Mouse (Mus musculus): ENCODE measurements at regions not wholly inside any gene's neighbourhood (a gene's known extent, or its start where the extent isn't known, plus 50 kb on each side); places are given as distances from the start of the nearest gene placed in this dataset.

DNA sequence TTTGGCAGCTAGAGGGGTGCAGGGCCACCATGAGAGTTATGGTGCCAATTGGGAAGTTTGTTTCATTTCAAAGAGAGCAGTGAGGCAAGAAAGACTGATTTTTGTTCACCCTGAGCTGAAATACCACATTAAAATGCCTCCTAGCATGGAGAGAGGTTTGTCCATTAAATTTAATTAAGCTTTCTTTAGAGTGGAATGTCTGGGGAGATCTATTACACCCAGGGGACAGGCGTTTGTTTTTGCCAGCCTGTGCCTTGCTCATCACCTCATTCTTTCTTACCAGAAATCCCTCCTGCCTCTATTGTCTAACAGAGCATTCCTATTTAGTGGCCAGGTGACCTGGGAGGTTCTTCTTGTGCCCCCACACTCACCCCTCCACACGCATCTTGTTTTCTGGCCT is 55.2 kb upstream of the Rcn1 start:
- no peak for DNase-seq (ENCODE audit: extremely low read depth, low read depth)

DNA sequence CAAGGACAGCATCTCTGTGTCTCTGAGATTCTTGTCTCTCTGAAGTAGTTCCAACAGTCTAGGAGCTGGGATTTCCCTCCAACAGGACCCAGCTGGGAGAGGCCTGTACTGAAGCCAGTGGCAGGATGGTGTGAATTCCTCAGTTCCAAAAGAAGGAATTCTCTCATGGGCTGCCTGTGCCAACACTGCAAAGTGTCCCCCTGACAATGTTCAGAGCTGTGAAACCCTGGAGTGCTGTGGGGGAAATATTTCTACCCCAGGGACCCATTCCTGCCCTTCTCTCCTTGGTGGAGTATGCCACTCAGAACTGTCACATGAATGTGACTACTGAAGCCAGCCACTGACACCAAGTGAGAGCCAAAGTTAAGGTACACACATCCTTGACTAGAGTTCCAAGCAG is 55.7 kb upstream of the Rcn1 start:
- DNase-seq (ENCODE audit: extremely low read depth, low read depth): no peak

DNA sequence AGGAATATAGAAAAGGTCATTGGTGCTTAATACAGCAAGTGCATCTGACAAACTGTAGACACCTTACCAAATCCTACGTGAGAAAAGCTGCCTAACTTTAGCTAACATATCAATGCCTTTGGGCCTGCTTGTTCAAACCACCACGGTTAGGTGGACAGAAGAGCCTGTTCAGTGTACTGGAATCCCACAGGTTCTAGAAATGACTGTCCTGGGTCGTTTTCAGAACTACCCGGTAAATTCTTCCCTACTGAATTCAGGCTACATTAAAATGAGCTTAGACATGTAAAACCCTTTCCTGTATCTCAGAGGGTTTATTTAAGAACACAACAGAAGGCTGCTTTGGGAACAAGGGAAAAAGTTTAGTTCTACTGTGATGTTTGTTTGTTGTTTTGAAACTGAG is 59.5 kb upstream of the Rcn1 start:
- no peak for DNase-seq (ENCODE audit: extremely low read depth, low read depth)

DNA sequence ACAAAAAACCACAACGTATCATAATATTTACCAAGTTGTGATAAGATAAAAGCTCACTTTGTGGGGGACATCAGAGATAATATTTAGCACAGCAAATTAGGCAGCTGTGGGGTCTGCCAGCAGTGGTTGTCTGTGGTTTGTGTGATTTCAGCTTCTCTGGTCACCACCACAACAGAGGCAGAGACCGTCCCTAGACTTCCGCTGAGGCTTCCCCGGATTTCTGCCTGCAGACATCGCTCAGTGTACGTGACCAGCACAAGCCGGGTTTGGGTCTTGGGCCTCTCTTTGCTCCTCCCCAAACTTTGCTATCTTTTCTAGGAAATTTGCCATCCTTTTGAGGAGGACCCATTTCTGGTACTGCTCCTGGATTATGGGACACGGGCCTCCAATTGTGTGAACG is 60.4 kb upstream of the Rcn1 start:
- DNase-seq (ENCODE audit: extremely low read depth, low read depth): no peak

DNA sequence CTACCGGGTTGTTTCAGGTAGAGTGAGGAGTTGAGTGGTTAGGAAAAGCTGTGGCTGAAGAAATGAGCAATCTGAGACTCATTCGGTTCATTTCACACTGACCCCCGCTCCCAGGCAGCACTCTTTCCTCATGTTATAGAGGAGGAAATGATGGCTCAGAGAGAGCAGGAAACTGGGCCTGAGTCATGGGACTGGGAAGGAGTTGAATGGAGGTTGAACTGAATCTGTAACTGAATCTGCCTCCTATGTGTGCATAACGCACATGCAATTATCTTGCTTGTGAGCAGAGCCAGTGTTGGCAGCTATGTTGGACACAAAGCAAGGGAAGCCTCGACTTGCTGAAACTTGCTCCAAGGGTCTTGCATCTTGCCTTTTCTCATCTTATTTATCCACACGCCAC is 66.5 kb upstream of the Rcn1 start:
- no peak for DNase-seq (ENCODE audit: extremely low read depth, low read depth)

DNA sequence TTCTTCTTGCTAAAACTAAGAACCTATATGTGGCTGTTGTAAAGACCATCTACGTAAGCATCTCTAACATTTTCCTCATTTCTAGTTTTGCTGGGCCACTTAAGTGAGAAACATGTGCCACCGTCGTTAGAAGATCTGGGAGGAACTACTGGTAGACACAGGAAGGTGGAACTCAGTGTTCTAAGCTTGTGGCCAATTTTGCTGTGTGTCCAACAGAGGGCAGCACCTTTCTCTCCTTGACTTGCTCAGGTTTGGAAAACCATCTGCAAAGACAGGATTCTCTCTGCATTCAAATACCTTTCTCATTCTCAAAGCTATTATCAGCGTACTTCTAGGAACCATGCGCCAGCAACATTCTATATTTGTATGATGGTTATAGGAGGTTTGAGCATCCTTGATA is 69.8 kb upstream of the Rcn1 start:
- DNase-seq (ENCODE audit: extremely low read depth, low read depth): peak; percentile 16

DNA sequence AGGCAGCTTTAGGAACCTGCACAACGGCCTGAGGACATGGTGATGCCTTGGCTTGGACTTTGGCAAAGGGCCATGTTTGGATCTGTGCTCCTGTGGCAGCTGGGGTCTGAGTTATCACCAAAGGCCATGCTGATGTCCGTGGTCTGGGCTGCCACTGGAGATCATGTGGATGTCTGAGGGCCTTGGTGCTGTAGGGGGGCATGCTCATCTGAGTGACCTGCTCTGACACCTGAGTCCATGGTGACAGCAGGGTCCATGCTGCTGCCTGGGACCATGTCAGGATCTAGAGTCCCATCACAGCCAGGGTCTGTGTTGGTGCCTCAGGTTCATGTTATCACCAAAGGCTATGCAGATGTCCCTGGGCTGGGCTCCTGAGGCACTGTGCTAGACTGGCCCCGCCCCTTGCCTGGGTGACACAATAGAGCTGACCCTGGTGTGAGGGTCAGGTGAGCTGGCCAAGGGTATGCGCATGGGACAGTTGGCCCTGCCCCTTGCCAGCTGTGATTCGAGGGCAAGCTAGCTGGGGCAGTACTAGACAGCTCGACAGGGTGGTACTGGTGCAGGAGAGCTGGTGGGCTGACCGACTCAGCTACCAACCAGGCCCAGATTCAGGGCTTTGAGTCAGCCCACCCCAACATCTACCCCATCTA is 77.0 kb upstream of the Rcn1 start:
- DNase-seq (ENCODE audit: extremely low read depth, low read depth): no peak

DNA sequence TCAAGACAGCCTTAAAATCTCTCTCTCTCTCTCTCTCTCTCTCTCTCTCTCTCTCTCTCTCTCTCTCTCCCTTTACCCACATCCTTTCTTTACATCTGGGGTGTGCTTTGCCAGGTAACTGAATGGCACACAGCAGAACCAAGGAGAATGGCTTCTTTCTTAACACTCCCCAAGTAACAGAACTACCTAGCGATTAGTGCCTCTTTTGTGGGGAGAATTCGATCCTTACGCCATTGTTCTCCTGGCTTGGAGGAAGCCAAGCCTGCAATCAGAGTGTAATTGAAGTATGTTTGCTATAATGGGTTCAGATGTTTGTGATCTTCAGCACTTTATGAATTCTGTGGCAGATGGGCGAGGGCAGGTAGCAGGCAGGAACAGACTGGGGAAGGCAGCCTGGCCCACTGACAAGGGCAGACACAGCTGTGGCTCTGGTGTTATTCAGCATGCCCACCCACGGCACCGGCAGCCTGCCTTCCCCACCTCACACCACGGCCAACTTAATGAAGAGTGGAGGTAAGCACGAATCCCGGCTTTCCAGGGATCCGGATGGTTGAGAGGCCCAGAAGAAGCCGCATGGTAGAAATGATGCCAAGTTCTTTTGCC is 83.0 kb upstream of the Rcn1 start:
- no peak for DNase-seq (ENCODE audit: extremely low read depth, low read depth)

DNA sequence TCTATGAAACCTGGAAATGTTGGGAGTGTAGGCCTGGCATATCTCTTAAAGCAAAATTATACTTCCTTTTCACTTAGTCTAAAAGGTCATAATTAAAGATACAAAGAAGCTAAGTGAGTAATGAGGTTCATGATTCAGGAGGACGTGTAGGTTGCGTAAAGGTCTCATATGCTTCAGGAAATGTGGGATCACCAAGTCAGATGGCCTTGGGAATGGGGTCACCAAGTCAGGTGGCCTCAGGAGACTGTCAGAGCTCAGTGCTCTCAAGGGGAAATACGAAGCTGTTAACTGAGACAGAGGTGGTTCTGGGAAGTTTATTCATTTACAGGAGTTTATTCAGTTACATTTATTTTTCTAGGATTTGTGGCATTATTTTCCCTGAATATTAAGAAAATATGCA is 85.4 kb upstream of the Rcn1 start:
- no peak for DNase-seq (ENCODE audit: extremely low read depth, low read depth)

DNA sequence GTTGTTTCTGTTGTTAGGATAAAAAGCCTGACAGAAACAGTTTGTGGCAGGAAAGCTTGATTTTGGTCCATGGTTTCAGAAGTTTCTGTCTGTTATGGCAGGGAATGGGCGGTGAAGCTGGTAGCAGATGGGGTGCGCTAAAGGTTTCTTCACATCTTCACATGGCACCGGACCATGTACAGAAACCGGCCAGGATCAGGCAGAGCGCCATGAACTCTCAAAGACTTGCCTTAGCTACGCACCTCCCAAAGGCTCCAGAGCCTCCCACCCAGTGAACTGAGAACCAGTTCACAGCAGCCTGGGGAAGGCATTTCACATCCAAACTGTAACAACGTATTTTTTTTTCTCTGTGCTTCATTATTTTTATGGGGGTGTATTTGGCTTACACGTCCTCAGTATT is 86.2 kb upstream of the Rcn1 start:
- DNase-seq (ENCODE audit: extremely low read depth, low read depth): no peak

DNA sequence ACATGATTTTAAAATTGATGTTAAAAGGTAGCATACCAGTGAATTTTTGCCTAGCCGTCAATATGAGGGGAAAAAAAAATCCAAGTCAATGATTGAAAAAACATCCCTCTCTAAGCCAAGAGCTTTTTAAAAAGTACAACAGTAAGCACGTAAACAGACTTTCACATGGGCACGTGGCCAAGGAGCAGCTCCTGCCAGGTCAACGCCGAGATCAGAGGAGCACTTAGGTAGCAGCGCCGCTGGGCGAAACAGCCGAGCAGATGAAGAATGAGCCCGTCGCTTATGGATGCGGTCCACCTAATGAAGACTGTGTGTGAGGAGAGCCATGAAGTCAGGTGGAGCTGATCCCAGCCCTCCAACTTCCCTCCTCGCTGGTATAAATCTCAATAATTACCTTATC is 96.7 kb upstream of the Rcn1 start:
- DNase-seq (ENCODE audit: extremely low read depth, low read depth): no peak

DNA sequence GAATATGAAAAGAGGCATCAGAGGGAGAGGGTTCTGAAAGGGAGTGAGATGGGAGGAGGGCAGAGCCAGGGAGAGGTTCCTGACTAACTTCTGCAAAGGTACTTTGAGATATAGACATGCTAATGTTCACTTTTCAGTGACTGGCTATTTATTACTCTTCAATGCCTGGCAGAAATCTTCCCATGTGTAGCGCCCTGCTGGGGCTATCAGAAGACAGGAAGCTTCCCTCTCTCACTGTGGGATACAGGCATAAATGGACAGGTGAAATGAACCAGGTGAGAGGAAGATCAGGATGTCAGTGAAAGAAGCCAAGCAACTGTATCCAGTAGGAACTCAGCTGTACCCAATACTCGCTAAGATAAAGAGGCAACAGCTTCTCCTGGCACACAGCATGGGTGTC is 105.1 kb upstream of the Rcn1 start:
- no peak for DNase-seq (ENCODE audit: extremely low read depth, low read depth)

DNA sequence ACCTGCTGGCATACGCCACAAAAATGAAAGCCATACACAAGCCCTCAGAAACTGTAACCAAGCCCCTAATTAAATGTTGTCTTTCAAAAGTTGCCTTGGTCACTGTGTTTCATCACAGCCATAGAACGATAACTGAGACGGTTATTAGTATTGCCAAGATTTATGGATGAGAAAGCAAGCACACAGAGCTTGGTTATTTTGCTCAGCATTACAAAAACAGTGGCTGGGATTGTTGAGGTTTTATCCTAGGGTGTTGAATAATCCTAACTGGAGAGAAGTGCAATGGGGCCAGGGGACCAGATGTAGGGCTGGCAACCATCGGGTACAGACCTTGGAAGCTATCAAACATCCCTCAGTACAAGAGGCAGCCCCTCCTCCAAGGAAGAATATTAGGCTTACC is 106.4 kb upstream of the Rcn1 start:
- no peak for DNase-seq (ENCODE audit: extremely low read depth, low read depth)

DNA sequence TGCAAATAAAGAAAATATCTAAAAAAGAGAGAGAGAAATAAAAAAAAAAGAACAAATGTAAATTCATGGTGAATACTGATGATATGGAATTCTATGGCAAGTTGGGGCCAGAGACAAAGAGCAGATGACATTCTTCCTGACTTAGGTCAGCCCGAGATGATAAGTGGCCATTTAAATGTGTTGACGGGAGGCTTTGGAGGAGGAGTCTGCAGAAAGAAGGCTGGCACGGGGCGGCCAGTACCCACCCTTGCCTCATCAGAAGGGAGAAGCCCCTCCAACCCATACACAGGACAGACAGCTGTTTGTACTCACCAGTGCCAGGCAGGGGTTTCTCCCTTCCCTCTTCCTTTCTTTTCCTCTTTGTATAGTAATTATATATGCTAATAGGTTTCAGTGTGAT is 108.0 kb upstream of the Rcn1 start:
- no peak for DNase-seq (ENCODE audit: extremely low read depth, low read depth)

DNA sequence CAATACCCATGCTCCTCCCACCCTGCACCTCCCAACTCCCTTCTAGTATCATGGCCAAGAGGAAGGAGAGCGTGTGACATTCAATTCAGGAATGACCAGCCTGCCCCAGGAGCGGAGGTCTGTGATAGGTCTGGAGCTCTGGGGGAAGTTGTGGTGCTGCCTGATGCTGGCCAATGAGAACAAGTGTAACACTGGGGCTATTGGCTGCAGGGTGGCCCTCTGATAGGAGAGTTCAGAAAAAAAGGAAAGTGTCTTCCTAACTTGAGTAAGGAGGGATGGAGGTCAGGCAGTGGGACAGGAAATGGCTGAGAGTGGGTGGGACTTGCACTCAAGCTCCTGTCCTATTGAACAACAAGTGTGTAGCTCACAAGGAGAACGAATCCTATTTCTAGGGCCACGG is 111.7 kb upstream of the Rcn1 start:
- no peak for DNase-seq (ENCODE audit: extremely low read depth, low read depth)

DNA sequence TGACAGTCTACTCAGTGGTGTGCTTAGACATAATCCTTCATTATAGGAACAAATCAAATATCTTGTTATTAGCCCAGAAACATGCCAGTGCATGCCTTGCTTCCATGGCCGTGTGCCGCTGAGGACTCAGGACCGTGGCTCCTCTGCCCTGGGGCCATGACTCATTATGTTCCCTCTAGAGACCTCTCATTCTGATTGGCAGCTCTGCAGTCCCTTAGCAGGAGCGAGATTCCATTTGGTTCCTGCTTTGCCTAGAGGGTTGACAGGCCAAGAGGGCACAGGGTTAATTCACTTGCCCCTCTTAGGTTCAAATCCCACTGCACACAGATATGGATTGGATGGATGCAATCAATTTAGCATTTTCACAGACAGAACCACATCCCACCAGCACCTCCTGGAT is 112.6 kb upstream of the Rcn1 start:
- no peak for DNase-seq (ENCODE audit: extremely low read depth, low read depth)

DNA sequence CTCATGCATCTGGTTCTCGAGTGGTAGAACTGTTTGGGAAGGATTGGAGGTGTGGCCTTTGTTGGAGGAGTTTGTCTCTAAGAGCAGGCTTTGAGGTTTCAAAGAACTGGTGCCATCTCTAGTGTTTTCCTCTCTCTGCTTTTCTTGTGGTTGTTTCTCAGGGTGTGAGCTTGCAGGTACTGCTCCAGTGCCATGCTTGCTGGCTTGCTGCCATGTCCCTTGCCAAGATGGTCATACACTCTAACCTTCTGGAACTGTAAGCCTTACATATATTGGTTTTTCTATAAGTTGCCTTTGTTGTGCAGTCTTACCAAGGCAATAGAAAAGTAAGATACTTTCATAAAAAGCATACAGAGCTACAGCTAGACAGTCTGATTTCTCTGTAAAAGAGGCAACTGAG is 115.1 kb upstream of the Rcn1 start:
- no peak for DNase-seq (ENCODE audit: extremely low read depth, low read depth)

DNA sequence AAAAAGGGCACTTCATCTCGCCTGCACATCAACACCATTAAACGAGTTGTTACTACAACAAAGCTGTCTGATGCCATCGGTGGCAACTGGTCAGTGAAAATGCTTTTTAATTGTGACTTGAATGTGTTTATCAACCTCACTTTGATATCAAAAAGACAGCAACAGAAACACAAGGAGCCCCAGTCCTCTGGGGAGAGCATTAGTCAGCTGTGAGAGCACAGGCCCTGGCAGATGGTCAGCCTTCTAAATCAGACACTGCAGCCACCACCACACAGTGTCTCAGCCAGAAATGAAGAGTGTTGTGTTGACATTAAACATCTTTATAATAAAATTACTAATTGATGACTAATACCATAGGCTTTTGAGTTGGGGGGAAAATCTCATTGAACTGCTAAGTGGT is 115.8 kb upstream of the Rcn1 start:
- DNase-seq (ENCODE audit: extremely low read depth, low read depth): no peak

DNA sequence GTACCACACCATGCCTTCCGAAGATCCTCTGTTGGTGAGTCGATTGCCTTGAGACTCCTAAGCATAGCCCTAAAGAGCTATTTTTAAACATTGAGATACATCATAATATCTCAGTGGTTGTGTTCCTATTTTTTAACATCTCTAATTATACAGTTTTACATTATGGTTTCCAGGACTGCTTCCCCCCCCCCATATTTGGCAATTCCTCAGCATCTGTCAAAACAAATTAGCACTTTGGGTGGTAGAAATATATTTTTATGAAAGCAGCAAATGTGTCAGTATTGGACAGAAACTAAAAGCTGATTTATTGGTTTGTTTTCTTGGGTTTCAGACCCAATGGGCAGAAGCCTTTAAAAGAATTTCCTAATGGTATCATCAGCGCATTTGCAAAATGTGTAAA is 116.2 kb upstream of the Rcn1 start:
- no peak for DNase-seq (ENCODE audit: extremely low read depth, low read depth)

DNA sequence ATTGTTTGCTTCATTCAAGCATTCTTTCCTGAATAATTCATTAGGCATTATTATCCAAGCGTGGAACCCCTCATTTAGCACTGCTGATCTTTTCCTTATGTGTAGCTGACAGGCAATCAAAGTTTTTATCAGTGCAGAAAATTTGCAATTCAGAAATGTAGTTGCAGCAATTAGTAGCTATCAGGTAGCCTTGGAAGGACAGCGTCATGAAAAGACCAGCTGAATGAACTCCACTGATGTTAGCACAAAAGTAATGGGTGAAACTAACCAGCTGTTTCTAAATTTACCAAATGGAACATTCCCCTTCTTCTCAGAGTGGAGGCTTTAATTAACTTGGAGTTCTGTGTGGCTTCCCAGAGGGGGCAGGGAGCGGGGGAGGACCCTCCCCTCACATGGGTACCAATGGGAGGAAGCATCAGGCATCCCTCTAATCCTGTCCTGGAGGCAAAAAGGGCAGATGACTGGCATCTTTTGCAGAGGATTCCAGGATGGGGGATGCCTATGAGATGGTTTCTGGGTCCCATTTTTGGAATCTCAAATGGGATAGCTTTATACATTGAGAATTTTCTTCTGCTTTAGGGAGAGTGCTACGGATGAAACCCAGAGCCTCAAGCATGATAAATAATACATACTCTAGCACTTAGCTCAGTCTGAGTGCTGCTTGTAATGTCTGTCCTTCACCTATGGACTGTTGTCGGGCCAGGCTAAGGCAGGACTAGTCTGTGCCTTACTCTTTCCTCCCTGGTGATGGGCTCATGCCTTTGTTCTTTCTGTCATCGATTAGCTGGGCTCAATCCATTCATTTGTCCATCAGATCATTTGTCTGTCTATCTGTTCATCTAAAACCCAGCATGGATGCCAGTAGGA is 117.4 kb upstream of the Rcn1 start:
- no peak for DNase-seq (ENCODE audit: extremely low read depth, low read depth)

DNA sequence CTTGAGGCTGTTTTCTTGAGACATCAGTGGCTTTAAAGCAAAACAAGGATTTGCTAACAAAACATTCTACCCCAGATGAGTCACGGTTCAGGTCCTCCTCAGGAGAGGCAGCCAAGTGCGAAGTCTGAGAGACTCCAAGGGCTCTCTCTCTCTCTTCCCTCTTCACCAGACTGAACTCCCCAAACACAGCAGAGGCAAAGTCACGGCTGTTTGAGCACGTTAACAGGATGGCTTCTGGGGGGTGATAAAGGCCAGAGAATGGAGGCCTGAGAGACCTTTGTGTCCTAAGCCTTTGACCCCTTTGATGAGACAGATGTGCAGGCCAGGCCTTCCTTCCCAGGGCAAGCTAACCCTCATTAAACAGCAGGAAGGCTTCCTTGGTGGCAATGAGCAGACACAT is 122.7 kb upstream of the Rcn1 start:
- no peak for DNase-seq (ENCODE audit: extremely low read depth, low read depth)

DNA sequence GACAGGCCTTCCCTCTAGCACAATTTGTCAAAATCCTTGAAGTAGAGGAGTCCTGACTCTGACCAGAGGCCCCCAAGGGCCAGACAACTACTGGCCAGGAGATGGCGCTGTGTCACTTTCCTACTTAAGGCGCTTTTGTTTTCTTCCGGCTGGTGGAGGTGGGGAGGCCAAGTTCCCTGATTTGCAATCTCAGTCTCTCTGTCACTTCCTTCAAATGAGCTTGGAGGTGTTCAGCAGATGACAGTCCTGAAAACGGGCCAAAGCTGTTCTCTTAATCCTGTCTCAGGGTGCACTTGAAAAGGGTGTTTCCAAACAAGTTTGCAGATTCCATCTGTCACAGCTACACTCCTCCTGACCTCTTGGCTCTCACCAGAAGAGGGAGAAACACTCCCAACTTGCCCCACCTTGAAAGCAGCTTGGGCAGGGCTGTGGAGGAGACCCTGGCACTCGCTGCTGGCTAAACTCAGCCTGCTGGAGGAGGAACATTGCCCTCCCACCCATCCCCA is 124.2 kb upstream of the Rcn1 start:
- peak; percentile 13 for DNase-seq (ENCODE audit: extremely low read depth, low read depth)
